Mouse (Mus musculus): ENCODE results near the gene Gm49405. TPM values are rescaled to one million over a fixed set of nuclear protein-coding genes. Genes with fewer than 3 reads are reported as not detected.
A peak's percentile ranks its signal among the peaks of the same experiment; 100 is the strongest.
"Not testable (repeated sequence)": the region's sequence is repeated elsewhere in the genome, so short reads cannot be mapped to it uniquely, and the experiment has no call there.

The Gm49405 gene
- total and polyA plus RNA-seq, 3 experiments = 3.6 to 5.7 TPM; not detected in 1

DNA sequence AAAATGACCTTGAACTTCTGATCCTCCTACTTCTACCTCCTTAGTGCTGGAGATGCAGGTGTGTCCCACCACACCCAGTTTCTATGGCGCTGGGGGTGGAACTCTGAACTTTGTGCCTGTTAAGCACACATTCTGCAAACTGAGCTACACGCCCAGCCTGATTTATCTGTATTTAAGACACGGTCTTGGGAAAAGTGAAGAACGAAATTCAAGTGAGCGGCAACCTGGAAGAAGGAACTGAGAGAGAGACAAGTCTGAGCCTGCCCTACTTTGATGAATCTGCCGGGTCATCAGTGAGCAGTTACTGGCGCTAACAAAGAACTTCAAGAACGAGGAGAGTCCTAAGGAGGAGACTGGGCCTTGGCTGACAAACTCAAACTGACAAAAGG lies 46.4 kb downstream of the Gm49405 start:
- Histone ChIP-seq H3K9me3 (replicated peaks; ENCODE audit: insufficient read depth, low read length) (no peaks in the 10 kb centered on the region), H3K27me3 (ENCODE audit: control insufficient read depth in 1 of 2, insufficient read depth in 2 of 2, low read length in 2 of 2) (no peaks in the 10 kb centered on the region), H3K4me3 (ENCODE audit: control insufficient read depth in 1 of 2, insufficient read depth in 1 of 2, low read depth in 2 of 2, low read length in 2 of 2) (no peak overlapping the region), H3K79me2 (ENCODE audit: control insufficient read depth, insufficient read depth, low read length, poor library complexity) (no peaks in the 10 kb centered on the region), H3K36me3 (ENCODE audit: control insufficient read depth in 1 of 2, insufficient read depth in 2 of 2, low read length in 2 of 2) (peaks cover 0 to 3% of the 10 kb centered on the region in 2 experiments; a peak in 1 of 4 replicates), H3K4me1 (ENCODE audit: control insufficient read depth in 1 of 2, insufficient read depth in 2 of 2, low read length in 2 of 2) (peaks cover 0 to 7% of the 10 kb centered on the region in 2 experiments; a peak in 2 of 4 replicates), H3K9ac (ENCODE audit: control insufficient read depth, low read depth, low read length, poor library complexity, severe bottlenecking) (no peak overlapping the region), H3K27ac (ENCODE audit: control insufficient read depth, low read depth, low read length) (peak overlapping the region; percentile 59)
- no peak for DNase-seq (ENCODE audit: low read depth, low spot score)
- 0 out of 2 replicates have a peak, but pooled peaks have one; percentile 8 for TF ChIP-seq ETS1 (IDR thresholded peaks at IDR 0.05; ENCODE audit: low read depth, low read length)
- no peak for TF ChIP-seq POLR2AphosphoS2 (IDR thresholded peaks at IDR 0.05; ENCODE audit: low read length)

DNA sequence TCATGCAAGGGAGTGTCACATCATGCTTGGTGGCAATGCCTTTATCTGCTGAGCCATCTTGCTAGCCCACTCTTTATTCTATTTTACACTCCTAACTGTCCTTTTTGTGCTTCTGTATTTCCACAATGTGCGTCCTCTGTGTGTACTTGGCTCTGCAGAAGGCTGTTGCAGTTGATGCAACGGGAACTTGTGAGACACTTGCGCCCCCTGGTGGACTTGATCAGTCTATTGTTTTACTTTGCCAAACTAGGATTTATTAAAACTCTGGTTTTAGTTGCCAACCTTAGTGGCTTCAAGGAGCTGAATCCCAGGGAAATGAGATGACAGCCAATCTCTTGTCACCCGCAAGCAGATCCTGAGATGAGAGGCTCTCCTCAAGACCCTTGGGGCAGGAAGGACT lies 47.4 kb downstream of the Gm49405 start:
- Histone ChIP-seq H3K27ac (ENCODE audit: control insufficient read depth, low read depth, low read length) (no peak overlapping the region), H3K36me3 (ENCODE audit: control insufficient read depth in 1 of 2, insufficient read depth in 2 of 2, low read length in 2 of 2) (peaks cover 0 to 3% of the 10 kb centered on the region in 2 experiments; a peak in 1 of 4 replicates), H3K79me2 (ENCODE audit: control insufficient read depth, insufficient read depth, low read length, poor library complexity) (no peaks in the 10 kb centered on the region), H3K9me3 (replicated peaks; ENCODE audit: insufficient read depth, low read length) (no peaks in the 10 kb centered on the region), H3K9ac (ENCODE audit: control insufficient read depth, low read depth, low read length, poor library complexity, severe bottlenecking) (no peak overlapping the region), H3K4me3 (ENCODE audit: control insufficient read depth in 1 of 2, insufficient read depth in 1 of 2, low read depth in 2 of 2, low read length in 2 of 2) (no peak overlapping the region), H3K4me1 (ENCODE audit: control insufficient read depth in 1 of 2, insufficient read depth in 2 of 2, low read length in 2 of 2) (peaks cover 0 to 7% of the 10 kb centered on the region in 2 experiments; a peak in 2 of 4 replicates), H3K27me3 (ENCODE audit: control insufficient read depth in 1 of 2, insufficient read depth in 2 of 2, low read length in 2 of 2) (no peaks in the 10 kb centered on the region)
- TF ChIP-seq SMC3 (IDR thresholded peaks at IDR 0.05; ENCODE audit: low read depth, low read length) = peak; percentile 91
- TF ChIP-seq SIN3A (IDR thresholded peaks at IDR 0.05; ENCODE audit: low read length) = no peak
- TF ChIP-seq CTCF (IDR thresholded peaks at IDR 0.05 in 2 of 3, conservative IDR thresholded peaks at IDR 0.05 in 1 of 3; ENCODE audit: control insufficient read depth in 1 of 3, insufficient read depth in 1 of 3, low read depth in 2 of 3, low read length in 3 of 3, poor library complexity in 1 of 3, severe bottlenecking in 1 of 3) = peak; percentile 57 to 91 (median 77)
- TF ChIP-seq GABPA (IDR thresholded peaks at IDR 0.05; ENCODE audit: low read depth, low read length) = no peak
- TF ChIP-seq RAD21 (IDR thresholded peaks at IDR 0.05; ENCODE audit: low read depth, low read length) = peak; percentile 85
- TF ChIP-seq ZC3H11A (IDR thresholded peaks at IDR 0.05; ENCODE audit: low read depth, low read length) = peak; percentile 68
- no peak for TF ChIP-seq HCFC1 (IDR thresholded peaks at IDR 0.05; ENCODE audit: low read depth, low read length)
- TF ChIP-seq POLR2AphosphoS5 (IDR thresholded peaks at IDR 0.05; ENCODE audit: borderline replicate concordance, low read depth, low read length) = no peak
- peak; percentile 87 for DNase-seq (ENCODE audit: low read depth, low spot score)

DNA sequence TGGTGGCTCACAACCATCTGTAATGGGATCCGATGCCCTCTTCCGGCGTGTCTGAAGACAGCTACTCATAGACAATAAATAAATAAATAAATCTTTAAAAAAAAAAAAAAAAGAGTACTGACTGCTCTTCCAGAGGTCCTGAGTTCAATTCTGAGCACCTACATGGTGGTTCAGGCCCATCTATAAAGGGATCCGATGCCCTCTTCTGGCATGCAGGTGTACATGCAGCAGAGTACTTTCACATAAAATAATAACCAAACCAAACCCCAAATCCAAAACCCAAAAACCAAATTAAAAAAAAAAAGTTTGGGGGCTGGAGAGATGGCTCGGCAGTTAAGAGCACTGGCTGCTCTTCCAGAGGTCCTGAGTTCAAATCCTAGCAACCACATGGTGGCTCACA lies 48.6 kb downstream of the Gm49405 start:
- H3K9me3 ChIP-seq (replicated peaks; ENCODE audit: insufficient read depth, low read length); H3K27me3 ChIP-seq (ENCODE audit: control insufficient read depth in 1 of 2, insufficient read depth in 2 of 2, low read length in 2 of 2); H3K4me1 ChIP-seq (ENCODE audit: control insufficient read depth in 1 of 2, insufficient read depth in 2 of 2, low read length in 2 of 2); H3K36me3 ChIP-seq (ENCODE audit: control insufficient read depth in 1 of 2, insufficient read depth in 2 of 2, low read length in 2 of 2); DNase-seq (ENCODE audit: low read depth, low spot score); H3K4me3 ChIP-seq (ENCODE audit: control insufficient read depth in 1 of 2, insufficient read depth in 1 of 2, low read depth in 2 of 2, low read length in 2 of 2); H3K27ac ChIP-seq (ENCODE audit: control insufficient read depth, low read depth, low read length); H3K79me2 ChIP-seq (ENCODE audit: control insufficient read depth, insufficient read depth, low read length, poor library complexity); H3K9ac ChIP-seq (ENCODE audit: control insufficient read depth, low read depth, low read length, poor library complexity, severe bottlenecking): not testable (repeated sequence)
- TF ChIP-seq RAD21 (IDR thresholded peaks at IDR 0.05; ENCODE audit: low read depth, low read length) (peak; percentile 34), SMC3 (IDR thresholded peaks at IDR 0.05; ENCODE audit: low read depth, low read length) (peak; percentile 37; the same call in 1 of the 2 replicates), CTCF (IDR thresholded peaks at IDR 0.05 in 2 of 3, conservative IDR thresholded peaks at IDR 0.05 in 1 of 3; ENCODE audit: control insufficient read depth in 1 of 3, insufficient read depth in 1 of 3, low read depth in 2 of 3, low read length in 3 of 3, poor library complexity in 1 of 3, severe bottlenecking in 1 of 3) (peak; percentile 18 to 37 (median 21); a peak in 3 of 6 replicates)

All from MEL (cell line).